Mouse (Mus musculus) limb, embryonic 13.5 days (tissue): ENCODE results near the gene Gm28038. TPM values are rescaled to one million over a fixed set of nuclear protein-coding genes. Genes with fewer than 3 reads are reported as not detected.

Experiments used
- ATAC-seq: fragments of 200-750 bp; cut with Nextera tagmentation; 2 replicates; pipeline ENCODE4 v1.8.0; 2017; ENCODE audit warnings: low read depth, moderate number of reproducible peaks, moderate TSS enrichment; ENCODE audit not compliant: low FRiP score
- H3K27ac ChIP-seq: fragments of 300-500 bp; sonication (generic); 2 replicates; pipeline ENCODE4 v1.5.1; 2015; ENCODE audit warnings: inconsistent platforms, mild to moderate bottlenecking, moderate library complexity
- H3K27me3 ChIP-seq: fragments of 300-500 bp; sonication (generic); 2 replicates; pipeline ENCODE4 v1.6.1; 2015; ENCODE audit warnings: mild to moderate bottlenecking, inconsistent platforms
- H3K36me3 ChIP-seq: fragments of 300-500 bp; sonication (generic); 2 replicates; pipeline ENCODE4 v1.6.1; 2015; ENCODE audit warnings: inconsistent platforms, mild to moderate bottlenecking, moderate library complexity
- H3K4me1 ChIP-seq: fragments of 300-500 bp; sonication (generic); 2 replicates; pipeline ENCODE4 v1.6.1; 2015; ENCODE audit warnings: inconsistent platforms
- H3K4me2 ChIP-seq: fragments of 300-500 bp; sonication (generic); replicated peaks from 2 replicates; pipeline ENCODE4 v1.6.1; 2015; ENCODE audit warnings: inconsistent platforms, mild to moderate bottlenecking, moderate library complexity
- H3K4me3 ChIP-seq: fragments of 300-500 bp; sonication (generic); 2 replicates; pipeline ENCODE4 v1.5.1; 2015; ENCODE audit warnings: moderate library complexity, mild to moderate bottlenecking, inconsistent platforms
- H3K9ac ChIP-seq: fragments of 300-500 bp; sonication (generic); 2 replicates; pipeline ENCODE4 v1.6.1; 2015; ENCODE audit warnings: mild to moderate bottlenecking, inconsistent platforms
- H3K9me3 ChIP-seq: fragments of 300-500 bp; sonication (generic); 2 replicates; pipeline ENCODE4 v1.6.1; 2016; ENCODE audit warnings: inconsistent platforms
- WGBS: fragments of 180-500 bp; shearing (Covaris S2); methylation state at CpG from one replicate; pipeline ENCODE4 v1.1.7; 2015; 5-methylcytosine and 5-hydroxymethylcytosine counted together
- polyA plus RNA-seq: library from polyadenylated mRNA; unstranded; fragments of >200 nt; fragmentation: Nextera tagmentation; extraction: Ambion mirVana; gene quantifications from 2 replicates; pipeline ENCODE4 v1.2.1, GENCODE M21; 2015

The Gm28038 gene
- polyA plus RNA-seq, 1 experiment from 2014 or later = not detected

- Histone ChIP-seq H3K36me3 (peaks cover 8% of the 10 kb centered on the region), H3K9me3 (no peaks in the 10 kb centered on the region), H3K4me3 (no peak overlapping the region), H3K9ac (peak overlapping the region; percentile 43; the same call in 1 of the 2 replicates), H3K27ac (peak overlapping the region; percentile 62; the same call in 1 of the 2 replicates), H3K4me2 (no peak overlapping the region), H3K27me3 (no peaks in the 10 kb centered on the region), H3K4me1 (peaks cover 36% of the 10 kb centered on the region)
- 82% methylated on average over 17 of the region's 17 CpGs for WGBS
- ATAC-seq = no peak
Observed at GRCm38 (mm10) chr2:30269241-30269990, 11.4 kb upstream of the Gm28038 start.

DNA sequence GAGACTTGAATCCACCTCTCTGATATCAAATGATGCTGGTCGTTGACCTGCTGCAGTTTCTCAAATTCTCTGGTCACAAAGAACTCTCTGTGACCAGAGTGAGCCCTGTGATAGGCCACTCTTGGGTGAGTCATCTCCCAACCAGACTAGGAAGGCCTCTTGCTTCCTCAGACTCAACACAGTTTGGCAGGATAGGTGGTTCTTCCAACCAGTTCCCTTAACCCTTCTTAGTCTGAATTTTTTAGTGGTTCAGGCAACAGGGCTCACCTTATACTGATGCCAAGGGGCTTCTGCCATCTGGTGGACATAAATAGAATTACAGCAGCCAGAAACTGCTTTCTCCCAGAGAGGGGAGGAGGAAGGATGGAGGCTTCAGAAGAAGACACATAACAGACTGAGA, 10.7 kb upstream of the Gm28038 start:
- H3K9ac ChIP-seq = no peak overlapping the region; the same call in 1 of the 2 replicates
- no peaks in the 10 kb centered on the region for H3K27me3 ChIP-seq
- ATAC-seq = peak; percentile 86
- H3K36me3 ChIP-seq = peaks cover under 1% of the 10 kb centered on the region
- peaks cover 28% of the 10 kb centered on the region for H3K4me1 ChIP-seq
- no peak overlapping the region for H3K4me3 ChIP-seq
- 57% methylated on average over 1 of the region's 1 CpGs for WGBS
- H3K9me3 ChIP-seq = no peaks in the 10 kb centered on the region
- peak overlapping the region; percentile 62; the same call in 1 of the 2 replicates for H3K27ac ChIP-seq
- no peak overlapping the region for H3K4me2 ChIP-seq

DNA sequence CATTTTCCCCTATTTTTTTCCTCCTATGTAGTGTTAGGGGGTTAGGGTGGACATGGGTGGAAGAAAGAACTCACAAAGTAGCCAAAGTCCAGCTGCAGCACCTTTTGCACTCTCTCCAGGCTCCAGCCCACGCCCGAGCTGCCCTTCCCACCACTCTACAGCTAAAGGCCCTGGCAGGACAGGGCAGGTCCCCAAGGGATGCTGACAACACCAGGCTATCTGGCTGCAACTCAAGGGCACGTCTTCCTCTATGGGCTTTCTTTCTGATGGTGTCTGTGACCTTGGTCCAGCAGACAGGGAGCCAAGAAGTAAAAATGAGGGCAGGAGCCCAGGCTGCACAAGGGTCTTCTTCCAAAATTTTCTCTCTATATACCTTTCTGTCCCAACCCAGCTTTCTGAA, 808 bp downstream of the Gm28038 start:
- Histone ChIP-seq H3K27me3 (no peaks in the 10 kb centered on the region), H3K9ac (no peak overlapping the region), H3K27ac (no peak overlapping the region), H3K4me1 (peaks cover 8% of the 10 kb centered on the region), H3K9me3 (no peaks in the 10 kb centered on the region), H3K36me3 (peaks cover 14% of the 10 kb centered on the region; the same call in 1 of the 2 replicates), H3K4me2 (no peak overlapping the region), H3K4me3 (no peak overlapping the region)
- 69% methylated on average over 3 of the region's 3 CpGs for WGBS
- ATAC-seq = no peak

- no peak overlapping the region for H3K4me2 ChIP-seq
- H3K4me3 ChIP-seq = no peak overlapping the region
- H3K36me3 ChIP-seq = peaks cover 14% of the 10 kb centered on the region; the same call in 1 of the 2 replicates
- WGBS = 88% methylated on average over 2 of the region's 2 CpGs
- H3K27ac ChIP-seq = no peak overlapping the region
- no peaks in the 10 kb centered on the region for H3K27me3 ChIP-seq
- no peak overlapping the region for H3K9ac ChIP-seq
- H3K9me3 ChIP-seq = no peaks in the 10 kb centered on the region
- no peak for ATAC-seq
- peaks cover 20% of the 10 kb centered on the region for H3K4me1 ChIP-seq
Observed at GRCm38 (mm10) chr2:30283193-30283592, 2.4 kb downstream of the Gm28038 start.

- Histone ChIP-seq H3K36me3 (peaks cover 14% of the 10 kb centered on the region; the same call in 1 of the 2 replicates), H3K9me3 (no peaks in the 10 kb centered on the region), H3K4me1 (peaks cover 20% of the 10 kb centered on the region), H3K9ac (peak overlapping the region; percentile 95; the same call in 1 of the 2 replicates), H3K4me3 (peak overlapping the region; percentile 85), H3K27ac (no peak overlapping the region), H3K27me3 (no peaks in the 10 kb centered on the region), H3K4me2 (peak overlapping the region; percentile 78)
- ATAC-seq = no peak
- WGBS = 94% methylated on average over 5 of the region's 5 CpGs
Observed at GRCm38 (mm10) chr2:30285004-30285403, 4.2 kb downstream of the Gm28038 start.

- no peak overlapping the region for H3K27ac ChIP-seq
Observed at GRCm38 (mm10) chr2:30285416-30286181, 4.8 kb downstream of the Gm28038 start.

GRCm38 (mm10) chr2:30286192-30287026, 5.6 kb downstream of the Gm28038 start, which contains the start of the genes Dolk and Nup188:
Gene Dolk (minus strand): TSS chr2:30286334.
Gene Nup188 (plus strand): TSS chr2:30286397.
- under 1% methylated on average over 51 of the region's 68 CpGs for WGBS
- peak within 1 kb of the TSS; percentile 95 for H3K9ac ChIP-seq
- peaks cover 20% of the 10 kb centered on the region for H3K36me3 ChIP-seq
- H3K27ac ChIP-seq = peak within 1 kb of the TSS; percentile 76
- ATAC-seq = peak; percentile 92
- no peaks in the 10 kb centered on the region for H3K9me3 ChIP-seq
- peak within 1 kb of the TSS; percentile 85 for H3K4me3 ChIP-seq
- H3K4me1 ChIP-seq = peaks cover 20% of the 10 kb centered on the region
- no peaks in the 10 kb centered on the region for H3K27me3 ChIP-seq
- H3K4me2 ChIP-seq = peak within 1 kb of the TSS; percentile 78

More at GRCm38 (mm10) chr2:30285416-30286181, 4.8 kb downstream of the Gm28038 start:
- ATAC-seq = peak; percentile 52
- H3K36me3 ChIP-seq = peaks cover 16% of the 10 kb centered on the region; the same call in 1 of the 2 replicates
- H3K9ac ChIP-seq = peak overlapping the region; percentile 95
- H3K27me3 ChIP-seq = no peaks in the 10 kb centered on the region
- H3K4me1 ChIP-seq = peaks cover 20% of the 10 kb centered on the region
- WGBS = 13% methylated on average over 38 of the region's 38 CpGs
- peak overlapping the region; percentile 78 for H3K4me2 ChIP-seq
- peak overlapping the region; percentile 85 for H3K4me3 ChIP-seq
- no peaks in the 10 kb centered on the region for H3K9me3 ChIP-seq

- peak overlapping the region; percentile 85 for H3K4me3 ChIP-seq
- no peaks in the 10 kb centered on the region for H3K9me3 ChIP-seq
- H3K27ac ChIP-seq = peak overlapping the region; percentile 76; the same call in 1 of the 2 replicates
- H3K4me1 ChIP-seq = peaks cover 20% of the 10 kb centered on the region
- ATAC-seq = no peak
- under 1% methylated on average over 10 of the region's 10 CpGs for WGBS
- peaks cover 24% of the 10 kb centered on the region for H3K36me3 ChIP-seq
- peak overlapping the region; percentile 78 for H3K4me2 ChIP-seq
- peak overlapping the region; percentile 95 for H3K9ac ChIP-seq
- H3K27me3 ChIP-seq = no peaks in the 10 kb centered on the region
Observed at GRCm38 (mm10) chr2:30287027-30287373, 6.2 kb downstream of the Gm28038 start.

DNA sequence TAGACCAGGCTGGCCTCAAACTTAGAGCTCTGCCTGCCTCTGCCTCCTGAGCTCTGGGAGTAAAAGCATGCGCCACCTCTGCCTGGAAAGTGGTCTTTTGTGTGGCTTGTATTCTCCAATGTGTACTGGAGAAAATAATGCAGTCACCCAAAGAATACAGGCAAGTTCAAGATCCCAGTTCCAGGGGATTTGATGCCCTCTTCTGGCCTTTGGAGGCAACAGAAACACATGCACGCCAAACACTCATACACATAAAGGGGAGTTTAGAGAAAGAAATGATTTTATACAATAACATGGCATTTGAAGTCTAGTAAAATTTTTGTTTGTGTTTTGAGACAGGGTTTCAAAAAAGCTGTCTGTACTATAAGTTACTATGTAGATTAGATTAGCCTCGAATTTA, 18.7 kb downstream of the Gm28038 start:
- no peak overlapping the region for H3K9ac ChIP-seq
- 77% methylated on average over 3 of the region's 3 CpGs for WGBS
- no peak for ATAC-seq
- no peak overlapping the region for H3K4me2 ChIP-seq
- H3K27me3 ChIP-seq = no peaks in the 10 kb centered on the region
- H3K27ac ChIP-seq = no peak overlapping the region
- no peaks in the 10 kb centered on the region for H3K9me3 ChIP-seq
- no peaks in the 10 kb centered on the region for H3K4me1 ChIP-seq
- peaks cover 76% of the 10 kb centered on the region for H3K36me3 ChIP-seq
- no peak overlapping the region for H3K4me3 ChIP-seq

DNA sequence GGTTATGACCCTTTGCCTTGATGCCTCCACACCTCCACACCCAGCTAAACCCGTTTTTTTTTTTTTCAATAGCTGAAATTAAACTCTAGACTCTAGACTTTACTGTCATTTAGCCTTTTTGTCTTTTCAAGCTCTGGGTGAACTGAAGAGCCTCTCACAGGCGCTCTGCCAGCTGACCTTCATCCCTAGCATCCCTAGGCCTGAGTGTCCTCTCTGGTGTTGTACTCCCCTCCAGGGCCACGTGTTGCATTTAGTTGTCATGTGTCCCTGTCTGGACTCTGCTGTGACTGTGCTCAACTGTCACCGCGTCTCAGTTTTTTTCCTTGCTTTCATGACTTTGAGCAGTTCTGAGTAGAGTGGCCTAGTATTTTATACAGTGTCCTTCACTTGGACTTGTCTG, 19.1 kb downstream of the Gm28038 start:
- no peak for ATAC-seq
- Histone ChIP-seq H3K9me3 (no peaks in the 10 kb centered on the region), H3K4me1 (no peaks in the 10 kb centered on the region), H3K27ac (no peak overlapping the region), H3K4me2 (no peak overlapping the region), H3K9ac (no peak overlapping the region), H3K4me3 (no peak overlapping the region), H3K27me3 (no peaks in the 10 kb centered on the region), H3K36me3 (peaks cover 80% of the 10 kb centered on the region)
- WGBS = 90% methylated on average over 5 of the region's 5 CpGs

- H3K27me3 ChIP-seq = no peaks in the 10 kb centered on the region
- H3K4me2 ChIP-seq = no peak overlapping the region
- no peaks in the 10 kb centered on the region for H3K4me1 ChIP-seq
- peaks cover 98% of the 10 kb centered on the region for H3K36me3 ChIP-seq
- no peak for ATAC-seq
- no peaks in the 10 kb centered on the region for H3K9me3 ChIP-seq
- H3K4me3 ChIP-seq = no peak overlapping the region
- H3K27ac ChIP-seq = no peak overlapping the region
- H3K9ac ChIP-seq = no peak overlapping the region
- WGBS = 94% methylated on average over 7 of the region's 7 CpGs
Observed at GRCm38 (mm10) chr2:30306087-30306486, 25.2 kb downstream of the Gm28038 start.
